Mouse (Mus musculus) layer of hippocampus, adult 8-10 months (tissue): ENCODE results near the gene C530025M09Rik. TPM values are rescaled to one million over a fixed set of nuclear protein-coding genes. Genes with fewer than 3 reads are reported as not detected.
A peak's percentile ranks its signal among the peaks of the same experiment; 100 is the strongest.

ENCODE experiments used
- DNase-seq, 2 experiments: peaks; one replicate each; pipeline ENCODE4 v3.0.0; 2022; ENCODE audit warnings: low spot score in 2 of 2
- total RNA-seq, 4 experiments: library from RNA; stranded (reverse); gene quantifications; 2 replicates each; pipeline ENCODE4 v1.2.4; 2022

Gene C530025M09Rik
- under 1 TPM in 1 of 4 experiments, not detected in 3; 0.52 TPM for total RNA-seq

DNA sequence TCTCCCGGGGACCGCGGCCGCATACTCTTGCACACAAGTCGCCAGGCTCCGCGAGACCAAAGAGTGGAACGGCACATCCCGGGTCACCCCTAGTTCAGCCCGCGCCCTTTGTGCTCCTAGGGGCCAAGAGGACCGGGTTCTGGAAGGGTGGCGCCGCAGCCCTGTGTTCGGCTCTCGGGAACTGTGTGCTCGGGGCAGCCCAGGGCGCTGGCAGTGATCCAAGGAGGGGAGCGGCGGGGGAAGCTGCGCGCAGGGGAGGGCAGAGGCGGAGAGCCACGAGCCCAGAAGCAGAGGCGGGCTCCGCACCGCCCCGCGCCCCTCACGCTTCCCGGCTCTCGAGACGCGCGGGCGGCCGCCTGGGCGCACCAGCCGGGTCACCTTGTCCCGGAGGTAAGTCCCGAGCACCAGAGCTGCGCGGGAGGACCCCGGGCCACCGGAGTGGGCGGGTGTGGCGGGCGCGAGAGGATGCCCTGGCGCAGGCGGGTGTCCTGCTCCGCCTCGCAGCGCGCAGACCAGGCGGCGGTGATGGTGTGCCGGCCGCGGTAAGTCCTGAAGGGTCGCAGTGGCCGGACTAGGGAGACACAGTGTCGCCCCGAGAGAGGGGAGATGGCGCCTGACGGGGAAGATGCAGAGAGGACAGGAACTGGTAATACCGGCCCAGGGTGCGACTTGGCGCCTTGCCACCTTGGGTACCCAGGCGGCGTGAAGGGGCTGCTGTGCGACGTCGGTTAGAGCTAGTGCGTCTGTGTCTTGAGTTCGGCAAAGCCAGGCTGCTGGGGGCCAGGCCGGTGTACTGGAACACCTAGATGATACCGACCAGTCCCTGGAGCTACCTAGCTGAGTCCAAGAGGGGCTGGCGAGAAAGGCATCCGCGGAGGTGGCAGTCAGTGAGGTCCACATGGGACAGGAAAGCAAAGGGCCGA, at the start of gene C530025M09Rik:
C530025M09Rik (minus strand) TSS at position 678 of the 923 bp plus-strand sequence.
- DNase-seq = peak; percentile 27 to 30

DNA sequence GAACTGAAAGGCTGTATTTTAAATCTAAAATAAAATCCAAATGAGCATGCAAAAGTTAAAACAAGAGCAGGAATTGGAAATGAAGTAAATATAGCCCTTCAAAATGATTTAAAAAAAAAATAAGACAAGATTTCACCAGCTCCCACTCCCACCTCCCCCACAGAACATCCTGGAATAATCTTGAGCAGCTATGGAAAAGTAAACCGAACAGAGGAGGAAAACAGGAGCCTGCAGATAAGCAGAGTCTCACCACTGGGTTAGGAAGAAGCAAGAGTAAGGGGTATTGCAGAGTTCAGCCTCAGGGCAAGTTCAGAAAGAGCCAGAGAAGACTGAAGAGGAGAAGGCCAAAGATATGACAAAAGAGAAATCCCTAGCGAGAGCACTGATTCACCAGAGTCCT, 46.9 kb upstream of the C530025M09Rik start:
- no peak for DNase-seq

DNA sequence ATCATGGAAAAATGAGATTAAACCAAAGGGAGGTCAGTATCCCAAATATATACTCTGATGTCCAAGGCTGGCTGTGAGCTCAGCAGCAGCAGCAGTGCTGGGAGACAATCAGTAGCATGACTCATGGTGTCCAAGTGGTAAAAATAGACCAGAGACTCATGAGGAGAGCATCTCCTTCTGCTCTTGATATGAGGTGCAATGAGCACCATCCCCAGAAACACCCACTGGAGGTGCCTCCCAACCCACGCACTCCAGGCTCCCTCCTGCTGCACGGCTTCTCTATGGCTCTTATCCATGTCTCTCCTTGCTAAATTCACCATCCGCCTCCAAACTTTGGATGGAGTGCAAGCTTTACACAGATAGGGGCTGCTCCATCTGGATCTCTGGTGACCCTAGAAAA, 42.3 kb upstream of the C530025M09Rik start:
- DNase-seq = peak; percentile 76 to 88

DNA sequence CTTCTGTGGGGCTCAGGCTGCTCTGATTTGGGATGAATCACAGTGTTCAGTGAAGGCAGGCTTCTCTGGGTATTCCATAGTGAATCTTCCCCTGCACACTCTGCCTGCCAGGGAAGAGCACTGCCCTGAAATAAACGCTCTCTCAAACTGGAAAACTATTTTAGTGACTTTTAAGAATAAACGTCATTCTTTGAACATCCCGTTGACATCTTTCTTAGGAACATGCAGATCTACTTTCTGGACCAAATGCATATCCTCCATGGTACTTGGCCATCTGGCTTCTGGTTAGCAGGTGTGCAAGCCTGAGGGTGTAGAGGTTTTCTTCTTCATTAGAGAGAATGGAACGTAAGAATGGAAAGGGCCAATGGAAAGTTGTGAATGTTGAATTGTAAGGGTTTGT, 41.5 kb upstream of the C530025M09Rik start:
- no peak for DNase-seq

DNA sequence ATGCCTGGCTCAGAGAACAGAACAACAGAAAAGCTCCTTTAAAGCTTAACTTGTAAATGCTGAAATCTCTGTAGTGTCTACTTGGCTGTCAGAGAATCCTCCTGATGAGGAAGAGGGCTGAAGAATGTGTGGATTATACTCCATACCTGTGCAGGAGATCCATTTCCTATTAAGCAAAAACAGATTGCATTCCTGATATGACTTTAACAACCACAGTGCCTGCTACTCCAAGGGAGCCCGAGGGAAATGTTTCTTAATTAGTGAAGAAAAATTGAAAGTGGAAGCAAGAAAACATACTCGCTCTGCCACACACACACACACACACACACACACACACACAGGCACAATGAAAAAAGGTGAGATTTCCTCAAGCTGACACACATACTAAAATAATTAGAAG, 39.5 kb upstream of the C530025M09Rik start:
- DNase-seq = no peak

DNA sequence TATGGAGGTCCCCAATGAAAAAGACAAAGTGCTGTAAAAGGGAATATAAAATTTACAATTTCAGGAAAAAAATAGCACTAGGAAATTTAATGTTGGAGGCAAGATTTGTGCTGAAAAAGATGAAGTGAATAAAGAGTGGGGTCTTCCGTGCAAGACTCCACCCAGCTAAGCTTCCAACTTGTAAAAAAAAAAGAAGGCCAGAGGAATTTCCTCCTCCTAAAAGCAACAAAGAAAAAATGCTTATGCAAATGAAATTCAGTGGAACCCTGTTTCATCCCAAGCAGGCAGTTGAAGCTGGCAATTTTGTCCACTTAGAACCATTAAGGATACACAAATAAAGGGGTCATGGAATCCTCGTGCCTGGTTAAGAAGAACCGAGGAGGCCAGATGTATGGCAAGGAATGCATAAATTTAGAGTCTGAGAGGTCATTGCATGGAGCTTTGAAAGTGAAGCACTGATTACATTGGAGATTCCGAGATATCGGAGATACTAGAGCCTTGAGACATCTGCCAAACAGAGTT, 35.0 kb upstream of the C530025M09Rik start:
- no peak for DNase-seq

DNA sequence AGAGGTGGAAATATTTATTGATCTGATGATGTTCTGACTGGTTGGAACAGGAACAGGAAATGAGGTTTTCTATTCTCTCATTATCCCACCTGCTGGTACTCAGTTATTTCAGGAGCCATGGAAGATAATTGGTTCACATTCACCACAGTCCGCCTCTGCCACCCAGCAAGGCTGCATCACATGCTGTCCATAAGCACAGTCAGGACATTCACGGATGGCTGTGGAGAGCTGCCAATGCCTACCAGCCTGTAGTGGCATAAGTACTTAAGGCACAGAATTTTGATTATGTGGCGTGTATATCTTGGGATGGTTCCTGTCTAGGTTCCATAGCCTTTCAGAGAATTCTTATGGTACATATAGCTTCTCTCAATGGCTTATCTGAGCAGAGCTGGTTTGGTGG, 30.0 kb upstream of the C530025M09Rik start:
- DNase-seq = no peak

DNA sequence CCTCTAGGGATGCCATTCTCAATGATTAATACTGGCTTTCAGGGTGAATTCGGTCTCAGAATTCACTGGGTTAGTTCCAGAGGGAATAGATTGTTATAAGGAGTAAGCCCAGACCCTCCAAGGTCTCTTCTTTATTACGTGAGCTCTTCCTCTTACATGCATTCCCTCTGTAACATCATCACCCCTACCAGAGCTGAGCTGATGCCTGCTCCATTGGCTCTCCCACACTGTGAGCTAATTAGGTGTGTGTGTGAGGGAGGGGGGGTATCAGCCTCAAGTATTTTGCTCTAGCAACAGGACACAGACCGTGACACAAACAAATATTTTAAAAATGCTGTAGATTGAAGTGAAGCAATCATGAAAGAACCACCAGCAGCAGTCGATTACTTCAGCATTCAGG, 17.8 kb upstream of the C530025M09Rik start:
- DNase-seq = no peak

DNA sequence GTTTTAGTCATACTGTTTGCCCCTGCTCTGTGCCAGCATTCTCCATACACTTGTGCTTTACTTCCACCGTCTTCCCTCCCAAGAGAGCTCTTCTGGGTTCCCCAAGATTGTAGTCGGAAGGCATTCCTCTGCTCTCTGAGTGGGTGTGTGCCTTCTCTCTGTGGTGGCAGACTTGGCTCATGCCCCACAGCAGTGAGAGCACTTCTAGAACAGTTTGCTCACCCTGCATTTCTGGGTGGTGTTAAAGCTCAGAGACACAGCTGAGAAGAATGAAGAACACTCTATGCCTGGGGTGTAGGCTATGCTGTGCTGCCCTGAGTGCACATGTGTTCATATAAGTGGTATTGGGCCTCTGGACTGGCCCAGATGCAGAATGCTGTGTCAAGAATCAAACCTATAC, 13.6 kb upstream of the C530025M09Rik start:
- peak; percentile 19 for DNase-seq

DNA sequence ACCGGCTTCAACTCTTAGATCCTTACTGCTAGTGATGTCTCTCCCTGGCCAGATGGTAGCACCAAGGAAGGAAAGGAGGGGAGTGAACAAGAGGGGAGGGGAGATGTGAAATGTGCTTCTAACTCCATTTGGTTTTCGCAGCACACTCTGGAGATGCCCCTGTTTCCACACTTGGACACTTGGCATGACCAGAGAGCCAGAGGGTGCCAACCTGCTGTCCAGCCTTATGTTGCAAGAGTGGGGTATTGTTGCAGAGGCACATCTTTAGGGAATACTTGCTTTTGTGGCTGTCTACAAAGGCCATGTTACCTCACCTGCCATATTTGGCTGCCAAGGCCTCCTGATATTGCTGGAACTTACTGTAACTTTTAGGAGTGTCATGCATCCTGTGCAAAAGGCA, 8.7 kb upstream of the C530025M09Rik start:
- no peak for DNase-seq

DNA sequence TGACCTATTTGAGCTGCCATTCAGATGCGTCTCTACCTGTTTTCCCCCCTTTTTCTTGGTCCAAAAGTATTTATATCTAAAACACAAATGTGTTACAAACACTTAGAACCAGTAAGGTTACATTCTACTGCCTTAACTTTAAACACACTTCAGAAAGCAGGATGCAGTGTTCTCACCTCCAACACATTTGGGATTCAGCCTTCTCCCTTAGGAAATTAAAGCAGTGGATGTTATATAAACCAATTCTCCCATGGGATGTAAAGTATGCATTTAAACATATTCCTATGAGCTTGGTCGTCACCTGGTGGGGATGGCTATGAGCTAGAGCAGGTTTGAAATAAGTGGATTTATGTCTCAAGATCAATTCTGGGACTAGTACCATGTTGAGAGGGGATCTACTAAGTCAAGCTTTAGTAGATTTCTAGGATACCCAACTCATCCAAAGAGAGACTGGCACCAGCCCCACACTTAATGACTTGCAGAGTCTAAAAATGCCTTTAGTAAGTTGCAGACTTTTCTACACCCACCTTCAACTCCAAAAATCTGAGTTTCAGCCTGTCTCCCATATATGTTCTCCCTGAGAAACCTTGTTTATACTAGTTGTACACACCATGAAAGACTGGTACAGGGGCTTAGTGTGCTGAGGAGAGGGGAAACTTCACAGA, 5.6 kb upstream of the C530025M09Rik start:
- DNase-seq = no peak

DNA sequence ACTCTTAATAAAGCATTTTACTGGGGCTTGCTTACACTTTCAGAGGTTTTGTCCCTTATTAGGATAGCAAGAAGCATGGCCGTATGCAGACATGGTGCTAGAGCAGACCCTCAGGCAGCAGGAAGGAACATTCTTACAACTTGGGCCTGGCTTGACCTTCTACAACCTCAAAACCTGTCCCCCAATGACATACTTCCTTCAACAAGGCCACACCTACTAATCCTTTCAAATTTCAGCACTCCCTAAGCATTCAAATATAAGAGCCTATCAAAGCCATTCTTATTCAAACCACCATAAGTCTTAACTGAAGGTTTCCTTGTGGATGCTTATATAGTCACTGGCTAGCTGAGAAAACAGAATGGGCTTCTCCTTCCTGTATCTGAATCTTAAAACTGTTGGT, 4.1 kb upstream of the C530025M09Rik start:
- no peak for DNase-seq

DNA sequence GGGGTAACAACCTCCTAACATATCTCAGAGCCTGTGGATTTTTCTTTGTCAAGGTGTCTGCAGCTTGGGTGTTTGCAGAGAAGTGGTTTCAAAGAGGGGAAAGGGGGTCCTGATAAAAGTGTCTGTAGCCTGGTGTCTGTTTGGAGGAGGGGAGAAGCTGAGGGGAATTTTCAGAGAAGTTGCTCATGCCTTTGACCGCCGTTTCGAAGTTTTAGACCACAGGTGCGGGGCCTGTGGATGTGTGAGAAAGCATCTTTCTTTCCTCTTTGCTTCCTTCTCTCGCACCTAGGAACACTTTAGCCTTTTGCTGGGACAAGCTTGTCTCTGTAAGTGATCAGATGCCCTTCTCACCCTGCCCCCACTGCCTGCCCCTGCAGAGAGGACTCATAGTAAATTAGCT, 1.3 kb upstream of the C530025M09Rik start:
- no peak for DNase-seq

DNA sequence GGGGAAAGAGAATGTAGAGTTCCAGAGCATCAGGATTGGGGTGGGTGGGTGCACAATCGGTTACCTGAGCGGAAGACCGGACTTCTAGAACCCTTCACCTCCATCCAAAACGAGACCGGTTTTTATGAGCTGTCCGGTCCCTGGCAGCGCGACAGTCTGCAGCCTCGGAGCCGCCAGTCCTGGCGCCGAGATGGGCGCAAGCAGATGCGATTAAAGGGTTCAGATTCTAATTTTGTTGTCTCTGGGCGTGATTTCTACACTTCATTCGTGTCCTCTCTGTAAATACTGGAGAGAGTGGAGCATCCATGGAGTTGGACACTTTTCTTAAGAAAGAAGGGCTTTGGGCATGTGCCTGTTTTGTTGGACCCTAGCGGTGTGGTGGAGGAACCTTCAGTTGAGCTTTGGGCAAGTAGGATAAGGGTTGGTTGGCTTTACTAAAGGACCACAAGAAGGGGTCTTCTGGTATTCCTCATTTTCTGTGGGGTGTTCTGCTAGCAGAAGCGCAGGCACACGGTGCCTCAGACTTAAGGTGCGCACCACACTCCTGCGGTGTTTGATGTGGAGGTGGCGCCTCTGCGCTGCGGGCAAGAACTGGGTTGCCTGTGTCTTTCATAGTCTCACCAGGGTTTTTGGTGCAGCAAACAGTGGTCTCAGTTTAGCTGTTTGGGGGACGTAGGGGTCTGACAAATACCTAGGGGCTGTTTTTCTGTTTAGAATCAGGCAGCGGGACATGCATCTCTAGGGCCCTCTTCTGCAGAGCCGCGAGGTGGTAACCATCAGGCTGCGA, 639 bp upstream of the C530025M09Rik start:
- peak in 1 of 2 experiments; percentile 34 for DNase-seq

DNA sequence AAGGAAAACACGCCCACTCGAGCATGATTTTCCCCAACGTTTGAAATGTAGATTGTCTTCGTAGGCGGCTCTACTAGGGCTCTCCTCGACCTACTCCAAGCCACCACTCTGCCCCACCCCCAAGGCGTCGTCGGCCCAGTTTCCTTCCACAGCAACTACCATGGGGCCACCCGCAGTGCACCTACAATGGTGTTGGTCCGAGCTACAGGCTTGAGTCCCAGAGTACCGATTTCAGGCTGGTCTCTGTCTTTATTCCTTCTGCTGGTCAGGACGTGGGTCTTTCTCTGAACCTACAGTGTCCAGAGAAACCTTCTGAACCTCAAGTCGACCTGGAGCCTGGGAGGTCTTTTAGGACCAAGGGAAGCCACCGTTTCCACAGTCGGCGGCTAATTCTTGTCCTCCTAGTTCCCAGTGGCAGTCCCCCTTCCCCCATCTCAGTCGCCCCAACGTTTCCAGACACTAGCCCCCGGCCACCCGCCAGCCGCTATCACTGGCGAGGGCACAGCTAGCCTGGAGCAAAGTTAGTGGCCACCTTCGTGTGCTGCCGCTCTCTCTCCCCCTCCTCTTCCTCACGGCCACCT, 968 bp downstream of the C530025M09Rik start:
- no peak for DNase-seq

DNA sequence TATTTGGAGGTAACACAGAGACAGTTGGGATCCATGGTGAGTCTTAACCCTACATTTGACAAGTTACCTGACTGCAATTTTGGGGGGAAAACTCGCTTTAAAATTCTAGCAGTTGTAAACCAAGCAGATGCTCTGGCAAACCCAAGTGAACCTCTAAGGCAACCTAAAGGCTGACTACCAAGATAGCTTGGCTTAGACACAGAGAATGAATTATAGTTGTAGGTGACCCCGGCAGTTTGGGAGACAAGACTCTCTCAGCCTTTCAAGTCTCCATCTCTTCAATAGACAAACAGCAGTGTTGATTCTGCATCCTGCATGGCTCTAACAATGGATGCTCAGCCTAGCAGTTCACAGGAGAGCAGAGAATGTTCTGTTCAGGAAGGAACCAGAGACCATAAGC, 2.1 kb downstream of the C530025M09Rik start, which contains the start of gene Syndig1:
Syndig1 (plus strand) TSS at position 301 of the 400 bp plus-strand sequence.
- DNase-seq = no peak

DNA sequence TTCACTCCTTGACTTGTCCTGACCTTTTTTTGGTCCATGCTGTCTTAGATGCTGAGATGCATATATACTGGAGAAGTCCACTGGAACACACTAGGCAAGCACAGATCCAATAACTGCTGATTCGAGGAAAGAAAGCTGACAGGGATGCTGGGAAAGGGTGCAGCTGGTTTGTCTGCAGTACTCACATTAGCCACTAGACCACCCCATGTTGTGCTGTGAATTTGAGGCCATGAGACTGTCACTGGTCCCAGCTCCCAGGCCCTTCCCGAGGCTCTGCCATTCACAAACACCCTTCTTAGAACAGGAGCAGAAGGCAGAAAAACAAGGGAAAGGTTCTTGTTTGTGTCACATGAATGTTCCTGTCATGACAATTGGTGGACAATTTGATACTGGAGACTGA, 10.8 kb downstream of the C530025M09Rik start:
- no peak for DNase-seq

DNA sequence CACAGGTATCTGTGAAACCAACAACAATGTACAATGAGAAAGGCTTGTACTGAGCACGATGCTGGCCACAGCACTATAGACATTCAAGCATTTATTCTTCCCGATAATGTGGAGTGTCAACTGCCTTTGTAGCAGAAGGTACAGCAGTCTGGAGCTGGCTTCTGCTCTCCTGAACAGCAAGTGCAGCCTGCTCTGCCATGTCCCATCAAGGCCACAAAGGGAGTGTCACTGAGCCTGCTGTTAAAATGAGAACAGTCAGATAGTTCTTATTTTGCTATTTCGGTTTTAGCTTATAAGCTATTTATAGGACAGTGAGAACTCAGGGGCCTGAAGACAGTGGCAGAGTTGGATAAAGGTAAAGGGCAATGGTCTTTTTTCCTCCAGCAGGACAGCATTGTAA, 11.3 kb downstream of the C530025M09Rik start:
- DNase-seq = no peak

DNA sequence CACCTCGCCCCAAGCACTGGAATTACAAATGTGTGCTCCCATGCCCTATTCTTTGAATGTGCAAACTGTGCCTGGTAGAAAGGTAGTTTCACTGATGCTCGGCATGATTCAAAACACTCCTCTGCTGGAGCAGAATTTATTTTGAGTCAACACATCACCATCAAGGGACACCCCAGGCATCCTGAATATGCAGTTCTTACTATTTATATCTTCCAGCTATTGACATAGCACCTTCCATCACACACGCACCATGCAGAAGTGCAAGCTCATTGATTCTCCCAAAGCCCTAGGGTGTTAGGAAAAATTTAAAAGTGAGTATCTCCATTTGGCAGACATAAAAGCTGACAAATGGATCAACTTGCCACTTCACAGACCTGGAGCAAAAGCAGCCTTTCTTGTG, 12.6 kb downstream of the C530025M09Rik start:
- no peak for DNase-seq

DNA sequence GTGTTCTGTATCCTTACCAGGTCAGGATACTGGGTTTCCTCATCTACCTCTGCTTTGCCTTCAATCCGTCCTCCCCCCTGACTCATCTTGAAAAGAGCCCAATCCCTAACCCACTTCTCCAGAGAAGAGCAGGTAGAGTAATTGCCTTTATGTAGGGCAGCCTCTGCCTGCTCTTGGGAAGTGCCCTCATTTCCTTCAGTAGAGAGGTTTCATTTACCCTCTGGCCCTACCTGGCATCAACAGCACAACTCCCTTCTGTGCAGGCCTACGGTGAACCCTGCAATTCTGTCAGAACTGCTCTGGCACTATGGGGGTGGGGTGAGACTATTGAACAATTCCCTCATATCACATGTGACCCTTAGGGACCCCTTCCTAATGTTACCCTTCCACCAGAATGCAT, 18.1 kb downstream of the C530025M09Rik start:
- no peak for DNase-seq

DNA sequence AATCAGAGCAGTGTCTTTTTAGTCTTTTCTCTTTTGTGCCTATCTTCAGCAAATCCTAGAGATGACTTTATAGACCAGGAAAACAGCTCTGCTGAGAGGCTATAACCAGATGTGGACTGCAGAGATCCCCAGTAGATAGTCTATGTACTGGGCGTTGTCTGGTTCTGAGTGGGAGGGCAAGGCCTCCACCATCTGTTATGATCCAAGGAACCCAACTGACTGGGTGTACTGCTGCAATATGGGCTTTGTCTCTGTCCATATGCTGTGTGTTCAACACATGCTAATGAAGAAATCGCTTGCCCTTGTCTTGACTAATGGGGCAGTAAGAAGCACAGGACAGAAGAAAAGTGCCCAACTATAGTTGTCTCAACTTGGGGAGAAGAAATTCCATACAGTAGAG, 25.8 kb downstream of the C530025M09Rik start:
- DNase-seq = peak in 1 of 2 experiments; percentile 13
